27 mouse cellular contexts compared by ENCODE assay signal in genomic region chr2:171822156-171822555, GRCm38 (mm10).
DNase-seq lines count a peak whose midpoint lies in the region; ATAC-seq and TF ChIP-seq lines count a peak whose summit lies in the region.
"Had no signal": no experiment of that assay in that cellular context is flagged by ENCODE, and none has a peak within 500 bp of the region (broad histone marks: within the 10 kb centered on the region; RNA-seq: fewer than 3 reads in every experiment).

No protein-coding gene starts in this region.

- no peaks in the 10 kb centered on the region for H3K9me3 ChIP-seq in forebrain, embryonic 14.5 days (replicated peaks; ENCODE audit: control insufficient read depth, low read length)
- H3K9me3 ChIP-seq in forebrain, postnatal 0 days (ENCODE audit: low read length): no peaks in the 10 kb centered on the region
- H3K9me3 ChIP-seq: forebrain, embryonic 15.5 days; heart, embryonic 15.5 days; hindbrain, embryonic 15.5 days; kidney, embryonic 15.5 days; limb, embryonic 13.5 days; lung, embryonic 15.5 days; midbrain, embryonic 13.5 days had no signal

- 81% methylated on average over 6 of the region's 6 CpGs for WGBS in forebrain, embryonic 14.5 days
- 40% methylated on average over 6 of the region's 6 CpGs for WGBS in forebrain, postnatal 0 days

- H3K4me2 ChIP-seq in forebrain, embryonic 14.5 days (ENCODE audit: low read length): no peak overlapping the region
- no peak overlapping the region for H3K4me2 ChIP-seq in forebrain, postnatal 0 days (ENCODE audit: low read depth)
- H3K4me2 ChIP-seq: forebrain, embryonic 15.5 days; heart, embryonic 15.5 days; hindbrain, embryonic 15.5 days; kidney, embryonic 15.5 days; limb, embryonic 13.5 days; liver, embryonic 11.5 days; lung, embryonic 15.5 days; midbrain, embryonic 13.5 days had no signal

- ATAC-seq in forebrain, embryonic 14.5 days: no peak
- no peak for ATAC-seq in forebrain, postnatal 0 days
- ATAC-seq: forebrain, embryonic 15.5 days; midbrain, embryonic 13.5 days; Patski had no signal

- no peak for TF ChIP-seq CTCF in forebrain, postnatal 0 days (IDR thresholded peaks at IDR 0.05; ENCODE audit: low read depth)

- peaks cover 2% of the 10 kb centered on the region for H3K4me1 ChIP-seq in forebrain, embryonic 14.5 days (ENCODE audit: control insufficient read depth, insufficient read depth, low read length)
- H3K4me1 ChIP-seq in forebrain, postnatal 0 days (ENCODE audit: insufficient read depth): peaks cover 4% of the 10 kb centered on the region; the same call in 1 of the 2 replicates
- H3K4me1 ChIP-seq: heart, embryonic 15.5 days; kidney, embryonic 15.5 days; limb, embryonic 13.5 days; lung, embryonic 15.5 days; megakaryocyte, embryonic 14.5 days; midbrain, embryonic 13.5 days had no signal

- H3K4me3 ChIP-seq in forebrain, embryonic 14.5 days (ENCODE audit: low read depth, low read length): no peak overlapping the region
- H3K4me3 ChIP-seq in forebrain, postnatal 0 days (ENCODE audit: low read depth, low read length): no peak overlapping the region
- H3K4me3 ChIP-seq: forebrain, embryonic 15.5 days; heart, embryonic 15.5 days; hindbrain, embryonic 15.5 days; kidney, embryonic 15.5 days; layer of hippocampus, adult 2 months; limb, embryonic 13.5 days; lung, embryonic 15.5 days; megakaryocyte, embryonic 14.5 days; midbrain, embryonic 13.5 days had no signal

- H3K36me3 ChIP-seq in forebrain, embryonic 14.5 days (ENCODE audit: control insufficient read depth, insufficient read depth, low read length): no peaks in the 10 kb centered on the region
- H3K36me3 ChIP-seq in forebrain, postnatal 0 days (ENCODE audit: insufficient read depth): no peaks in the 10 kb centered on the region
- H3K36me3 ChIP-seq: forebrain, embryonic 15.5 days; G1E; heart, embryonic 15.5 days; hindbrain, embryonic 15.5 days; kidney, embryonic 15.5 days; limb, embryonic 13.5 days; lung, embryonic 15.5 days; midbrain, embryonic 13.5 days had no signal

- H3K27ac ChIP-seq in forebrain, embryonic 14.5 days (ENCODE audit: low read depth, low read length): no peak overlapping the region
- no peak overlapping the region for H3K27ac ChIP-seq in forebrain, postnatal 0 days (ENCODE audit: low read depth, low read length)
- H3K27ac ChIP-seq: forebrain, embryonic 15.5 days; heart, embryonic 15.5 days; hindbrain, embryonic 15.5 days; kidney, embryonic 15.5 days; layer of hippocampus, adult 2 months; limb, embryonic 13.5 days; lung, embryonic 15.5 days; midbrain, embryonic 13.5 days had no signal

- H3K9ac ChIP-seq in forebrain, embryonic 14.5 days (ENCODE audit: low read length): no peak overlapping the region
- no peak overlapping the region for H3K9ac ChIP-seq in forebrain, postnatal 0 days
- H3K9ac ChIP-seq: forebrain, embryonic 15.5 days; heart, embryonic 15.5 days; hindbrain, embryonic 15.5 days; kidney, embryonic 15.5 days; limb, embryonic 13.5 days; lung, embryonic 15.5 days; midbrain, embryonic 13.5 days had no signal

- no peaks in the 10 kb centered on the region for H3K27me3 ChIP-seq in forebrain, embryonic 14.5 days (replicated peaks; ENCODE audit: control insufficient read depth, insufficient read depth, low read length)
- H3K27me3 ChIP-seq in forebrain, postnatal 0 days (ENCODE audit: insufficient read depth, low read length): no peaks in the 10 kb centered on the region
- H3K27me3 ChIP-seq: forebrain, embryonic 15.5 days; heart, embryonic 15.5 days; hindbrain, embryonic 15.5 days; kidney, embryonic 15.5 days; limb, embryonic 13.5 days; lung, embryonic 15.5 days; megakaryocyte, embryonic 14.5 days; midbrain, embryonic 13.5 days; Patski had no signal

- DNase-seq in forebrain, embryonic 14.5 days (ENCODE audit: low spot score): peak; percentile 63
- no peak for DNase-seq in forebrain, postnatal 0 days
- peak; percentile 21 to 38 for DNase-seq in heart, adult 18-20 months
- DNase-seq in heart, postnatal 4 days: no peak
- DNase-seq in lung, postnatal 36 days: peak; percentile 6
- no peak for DNase-seq in lung, postnatal 10 days
- peak; percentile 76 for DNase-seq in skeletal muscle tissue, adult 2 months (ENCODE audit: low read depth, low spot score)
- no peak for DNase-seq in spleen, adult 18-20 months
- DNase-seq: adrenal gland, postnatal 14 days; cerebellum, adult 2 months; cerebellum, postnatal 36 days; kidney, adult 18-20 months; kidney, postnatal 36 days; lung, postnatal 4 days; thymus, postnatal 14 days had no signal

Comparison
In these comparisons a context has a peak if more than half of its experiments do, and no peak if none do; other contexts are left out.
1. DNase-seq: peak in forebrain, embryonic 14.5 days (single experiment), heart, adult 18-20 months (2 of 2), lung, postnatal 36 days (single experiment) and skeletal muscle tissue, adult 2 months (single experiment); none in forebrain, postnatal 0 days (single experiment), heart, postnatal 4 days (single experiment), lung, postnatal 10 days (single experiment) and spleen, adult 18-20 months (0 of 2).